Mouse (Mus musculus) MN1 (cell line): ENCODE measurements around the gene Pnma1.

Source experiments
- DNase-seq: peaks from one replicate; pipeline ENCODE4 v3.0.0-alpha.2; 2016; ENCODE audit warnings: low spot score

Pnma1 gene

GRCm38 (mm10) chr12:84178652-84179445 is 30.6 kb upstream of the Pnma1 start:
- no peak for DNase-seq

DNA sequence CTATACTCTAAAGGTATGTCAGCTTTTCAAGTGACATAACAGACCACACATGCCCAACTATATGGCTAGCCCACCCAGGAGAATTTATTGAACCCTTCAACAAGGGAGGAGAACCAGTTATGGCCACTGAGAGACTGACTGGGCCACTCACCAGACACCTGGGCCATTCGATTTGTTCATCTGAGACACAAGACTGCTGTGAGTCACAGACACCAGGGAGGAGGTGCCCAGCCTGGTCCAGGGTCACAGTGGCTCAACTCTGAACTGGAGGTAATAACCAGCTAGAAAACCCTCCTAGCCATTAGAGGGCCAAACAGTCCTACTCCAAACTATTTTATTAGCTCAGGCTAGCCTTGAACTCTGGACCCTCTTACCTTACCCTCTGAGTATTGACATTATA is 29.8 kb upstream of the Pnma1 start:
- no peak for DNase-seq

GRCm38 (mm10) chr12:84176886-84177765 is 28.8 kb upstream of the Pnma1 start:
- DNase-seq, result no peak

DNA sequence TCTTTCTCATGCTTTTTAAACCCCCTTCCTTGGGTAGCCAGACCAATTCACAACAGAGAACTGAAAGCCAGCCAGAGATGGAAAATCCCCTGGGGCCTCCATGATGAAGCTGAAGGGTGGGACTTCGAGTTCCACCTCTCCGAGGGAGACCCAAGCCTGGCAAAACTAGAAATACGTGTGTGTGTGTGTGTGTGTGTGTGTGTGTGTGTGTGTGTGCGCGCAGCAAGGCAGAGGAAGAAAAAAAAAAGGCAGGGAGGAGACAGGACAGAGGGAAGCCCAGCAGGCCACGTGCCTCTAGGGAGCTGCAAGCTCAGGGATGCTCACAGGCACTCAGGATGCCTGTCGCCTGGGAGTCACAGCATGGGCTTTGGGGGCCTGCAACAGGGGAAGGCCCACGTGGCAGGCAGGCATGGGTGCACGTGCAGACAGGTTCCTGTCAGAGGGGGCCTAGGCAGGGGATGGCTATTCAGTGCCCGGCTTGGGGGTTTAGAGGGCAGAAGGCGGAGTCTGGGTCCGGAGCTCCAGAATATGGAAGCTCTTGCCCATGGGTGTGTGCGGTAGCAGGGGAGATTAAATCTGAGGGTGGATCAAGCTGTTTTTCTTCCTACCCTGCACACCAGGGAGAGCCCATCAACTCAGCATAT is 28.0 kb upstream of the Pnma1 start:
- DNase-seq, result peak; percentile 76

DNA sequence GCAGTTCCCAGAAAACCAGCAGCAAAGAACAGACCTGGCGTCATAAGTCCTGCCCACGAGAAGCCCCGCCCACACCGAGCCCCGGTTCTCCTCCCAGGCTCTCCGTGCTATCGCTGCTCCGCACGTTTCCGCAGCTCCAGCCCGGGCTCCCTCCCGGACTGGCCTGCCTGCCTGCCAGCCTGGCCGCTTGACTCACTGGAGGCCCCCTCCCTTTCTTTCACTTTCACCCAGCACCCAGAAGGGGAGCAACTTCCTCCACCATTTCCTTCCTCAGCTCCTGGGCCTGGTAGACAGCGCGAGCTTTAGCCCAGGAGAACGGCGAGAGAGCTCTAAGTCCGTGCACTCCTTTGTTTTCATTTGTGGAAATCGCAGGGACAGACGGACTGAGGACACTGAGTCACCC is 27.4 kb upstream of the Pnma1 start:
- peak; percentile 81 for DNase-seq

GRCm38 (mm10) chr12:84174871-84175270 is 26.6 kb upstream of the Pnma1 start:
- no peak for DNase-seq

DNA sequence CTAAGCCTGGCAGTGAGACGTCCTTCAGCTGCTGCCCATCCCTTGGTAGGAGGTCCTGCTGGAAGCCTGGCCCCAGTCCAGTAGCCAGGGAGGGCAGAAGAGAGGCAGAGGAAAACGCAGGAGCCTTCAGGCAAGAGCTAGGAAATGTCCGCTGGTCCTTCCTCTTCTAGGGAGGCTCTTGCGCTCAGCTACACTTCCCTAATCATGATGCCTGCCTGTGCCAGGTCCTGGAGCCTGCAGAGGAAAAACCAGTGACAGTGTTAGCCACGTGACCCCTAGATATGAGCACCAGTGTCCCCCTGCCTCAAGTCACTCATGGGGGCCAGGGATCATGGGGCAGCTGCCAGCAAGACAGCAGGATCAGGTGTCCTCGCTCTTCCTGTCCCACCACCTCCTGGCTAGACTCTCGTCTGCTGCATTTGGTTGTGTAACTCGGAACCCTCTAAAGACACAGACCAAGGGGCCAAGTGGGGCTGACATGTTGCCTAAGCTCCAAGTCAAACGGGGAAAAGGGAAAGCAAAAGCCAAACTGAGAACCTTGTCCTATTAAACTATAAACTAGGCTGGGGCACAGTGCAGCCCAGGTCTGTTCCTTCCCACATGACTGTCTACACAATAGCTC is 26.0 kb upstream of the Pnma1 start:
- no peak for DNase-seq

DNA sequence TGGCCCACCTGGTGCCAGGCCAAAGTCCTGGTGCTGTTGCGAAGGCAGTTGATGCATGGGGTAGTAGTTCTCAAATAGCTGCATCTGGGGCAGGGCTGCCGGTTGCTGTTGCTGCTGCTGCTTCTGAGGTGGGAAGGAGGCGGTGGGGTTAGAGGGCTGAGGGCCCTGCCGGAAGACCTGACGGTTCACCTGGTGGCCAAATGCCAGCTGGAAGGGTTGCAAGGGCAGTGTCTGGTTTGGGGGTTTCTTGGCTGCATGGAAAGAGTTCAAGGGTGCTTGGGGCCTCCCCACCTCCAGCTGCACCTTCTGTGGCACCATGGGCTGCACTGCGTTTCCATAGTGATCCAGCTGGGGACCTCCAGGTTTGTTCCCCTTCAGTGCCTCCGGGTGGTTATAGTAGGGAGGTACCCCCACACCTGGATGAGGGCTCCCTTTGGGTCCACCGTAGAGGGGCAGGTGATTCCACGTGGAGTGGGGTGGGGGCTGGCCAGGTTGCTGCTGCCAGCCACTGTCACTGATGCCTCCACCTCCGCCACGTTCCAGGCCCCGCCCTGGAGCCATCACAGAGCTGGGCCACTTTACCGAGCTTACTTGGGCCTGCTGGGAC is 25.1 kb upstream of the Pnma1 start:
- no peak for DNase-seq

DNA sequence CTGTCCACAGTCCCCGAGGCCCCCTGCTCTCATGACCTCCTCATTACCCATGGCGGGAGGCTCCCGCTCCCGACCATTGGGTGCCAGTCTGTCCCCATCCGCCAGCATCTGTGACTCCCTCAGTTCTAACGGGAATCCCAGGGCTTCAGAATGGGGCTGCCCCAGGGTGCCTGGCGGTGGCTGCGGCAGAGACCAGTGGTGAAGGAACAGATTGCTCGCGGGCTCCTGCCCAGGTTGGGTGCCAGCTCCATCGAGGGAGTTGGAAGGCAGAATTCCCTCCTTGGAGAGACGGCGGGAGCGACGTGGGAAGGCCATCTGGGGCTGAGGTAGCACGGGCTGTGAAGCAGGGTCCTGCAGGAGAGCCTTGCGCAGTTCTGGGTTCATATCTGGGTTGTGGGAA is 24.6 kb upstream of the Pnma1 start:
- DNase-seq, result no peak

DNA sequence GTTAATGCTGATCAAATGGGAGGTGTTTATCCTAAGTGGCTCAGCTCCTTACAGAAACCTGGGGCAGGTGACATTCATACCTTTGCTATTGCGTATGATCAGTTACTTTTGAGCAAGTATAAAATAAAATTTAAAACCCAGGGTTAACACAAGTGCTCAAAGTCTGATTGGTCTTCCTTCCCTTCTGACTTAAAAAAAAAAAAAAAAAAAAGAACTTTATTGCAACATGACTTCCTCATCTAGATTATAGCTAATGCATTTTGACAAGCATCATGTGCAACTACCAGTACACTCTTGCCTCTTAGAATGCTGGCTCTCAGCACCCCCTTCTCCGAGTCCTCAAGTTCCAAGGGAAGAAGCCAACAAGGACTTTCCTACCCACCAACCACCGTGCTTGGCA is 23.9 kb upstream of the Pnma1 start:
- DNase-seq, result no peak

- no peak for DNase-seq
These were observed 22.3 kb upstream of the Pnma1 start for GRCm38 (mm10) chr12:84170610-84171009.

DNA sequence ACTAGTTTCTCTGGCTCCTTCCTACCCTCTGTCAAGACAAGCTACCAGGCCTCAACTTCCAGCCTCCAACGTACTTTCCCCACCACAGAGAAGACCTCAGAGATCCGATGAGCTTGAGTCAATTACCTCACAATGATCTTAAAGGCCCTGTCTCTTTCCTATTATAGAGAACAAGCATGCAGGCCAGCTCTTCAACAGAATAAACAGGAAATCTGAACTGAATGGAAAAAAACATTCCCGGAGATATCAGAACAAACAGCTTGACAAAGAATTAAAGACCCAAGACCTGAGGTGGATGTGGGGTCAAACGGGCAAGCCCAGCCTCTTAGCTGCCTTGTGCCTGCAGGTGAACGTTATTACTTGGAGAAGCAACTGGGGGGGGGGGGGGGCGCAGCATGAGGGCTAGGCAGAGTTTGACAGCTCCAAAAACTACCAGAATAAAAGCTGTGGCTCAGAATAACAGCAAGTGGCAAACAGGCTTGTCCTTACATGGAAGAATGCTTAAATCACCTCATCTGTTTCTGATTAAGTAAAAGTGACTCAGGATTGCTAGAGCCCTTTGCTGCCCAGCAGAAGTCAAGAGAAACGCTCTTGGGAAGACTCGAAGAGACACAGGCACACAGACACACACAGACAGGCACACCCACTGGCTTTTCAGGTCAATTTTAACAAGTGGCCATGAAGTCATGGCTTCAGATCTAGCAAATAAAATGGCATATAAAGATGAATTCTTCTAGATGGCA is 17.5 kb upstream of the Pnma1 start:
- DNase-seq, result peak; percentile 60

DNA sequence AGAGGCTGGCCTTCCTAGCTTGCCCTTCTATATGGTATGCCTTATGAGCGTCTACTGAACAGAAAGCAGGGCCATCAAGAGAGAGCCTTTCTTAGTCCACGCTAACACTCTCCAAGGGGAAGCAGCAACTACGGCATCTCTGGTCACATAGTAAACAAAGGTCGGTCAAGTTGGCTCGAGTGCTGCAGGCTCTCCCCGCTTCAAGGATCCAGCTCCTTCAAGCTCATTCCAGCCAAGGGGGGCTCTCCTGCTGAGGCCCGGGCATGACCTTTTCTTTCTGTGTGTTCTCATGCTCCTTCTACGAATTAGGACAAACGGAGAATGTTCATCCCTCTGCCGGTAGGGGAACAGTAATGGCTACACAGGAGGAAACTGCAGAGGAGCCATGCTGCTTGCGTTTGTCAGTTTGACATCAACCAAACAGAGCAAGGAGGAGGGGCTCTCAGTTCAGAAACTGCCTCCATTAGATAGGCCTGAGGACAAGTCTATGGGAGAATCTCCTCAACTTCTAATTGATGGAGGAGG is 15.4 kb upstream of the Pnma1 start:
- DNase-seq, result no peak

GRCm38 (mm10) chr12:84163133-84163532 is 14.8 kb upstream of the Pnma1 start:
- DNase-seq, result no peak

DNA sequence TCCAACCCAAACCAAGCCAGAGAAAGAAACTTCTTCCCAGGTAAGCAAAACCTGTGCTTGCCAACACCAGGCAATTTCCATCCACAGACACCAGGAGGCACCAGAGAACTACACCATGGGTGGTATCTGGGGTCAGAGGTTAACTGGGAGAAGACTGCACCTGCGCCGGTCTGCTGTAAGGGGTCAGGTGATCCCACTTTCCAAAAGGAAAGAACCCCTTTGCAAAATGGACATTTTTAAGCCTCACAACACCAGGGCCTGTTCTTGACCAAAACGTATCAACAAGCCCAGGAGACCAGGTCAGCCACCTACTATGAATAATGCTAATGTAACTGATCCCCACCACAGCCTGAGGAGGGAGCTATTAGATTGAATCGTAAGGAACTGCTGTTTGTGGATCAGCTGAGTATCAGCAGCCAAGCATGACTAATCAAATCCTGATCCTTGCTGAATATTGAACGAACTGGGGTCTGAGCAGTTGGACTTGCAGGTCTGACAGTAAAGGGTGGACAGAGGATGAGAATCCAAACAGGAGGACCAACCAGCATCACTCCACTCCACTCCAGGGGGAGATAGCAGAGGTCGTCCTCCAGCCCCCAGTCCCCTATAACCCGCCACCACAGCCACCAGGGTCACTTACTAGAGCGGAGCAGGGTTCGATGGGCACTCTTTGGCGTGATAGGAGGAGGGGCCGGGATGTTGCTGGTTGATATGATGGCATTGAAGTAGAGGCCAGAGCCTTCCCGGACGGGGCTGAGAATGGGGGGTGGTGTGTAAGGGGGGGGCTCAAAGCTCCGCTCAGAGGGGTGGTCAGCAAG is 13.5 kb upstream of the Pnma1 start:
- peak; percentile 68 for DNase-seq

DNA sequence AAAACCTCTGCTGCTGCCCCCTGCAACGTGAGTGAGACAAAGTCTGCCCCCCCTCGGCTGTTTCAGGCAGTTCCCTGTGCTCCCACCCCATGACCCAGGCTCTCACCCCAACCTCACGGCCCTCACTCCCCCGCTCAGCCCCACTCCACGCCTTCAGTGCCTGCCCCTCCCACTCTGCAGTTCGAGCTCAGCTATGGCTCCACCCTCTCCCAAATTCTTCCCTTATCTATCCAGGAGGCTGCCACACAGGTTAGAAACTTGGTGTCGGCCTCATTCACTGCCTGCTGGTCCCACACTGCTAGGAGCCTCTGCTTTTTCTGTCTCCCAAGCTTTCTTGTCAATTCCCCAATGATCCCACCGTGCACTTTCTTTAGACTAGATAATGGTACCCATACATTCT is 12.8 kb upstream of the Pnma1 start:
- DNase-seq, result no peak

DNA sequence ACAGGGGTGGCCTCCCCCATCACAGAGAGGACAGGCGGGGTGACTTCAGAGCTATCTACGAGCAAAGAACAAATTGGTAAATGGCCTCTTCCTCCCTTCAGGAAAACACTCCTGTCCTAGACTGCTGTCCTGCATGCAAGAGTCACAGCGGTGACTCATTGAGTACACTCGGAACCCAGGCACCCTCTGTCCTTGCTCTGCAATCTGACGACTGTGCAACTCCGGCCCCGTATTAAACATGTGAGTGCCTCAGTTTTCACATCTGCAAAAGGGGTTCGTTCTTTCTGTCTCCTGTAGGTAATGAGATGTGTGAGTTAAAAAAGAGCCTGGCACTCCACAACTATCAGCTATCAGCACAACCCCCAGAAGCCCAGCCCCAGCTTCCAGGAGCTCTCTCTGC is 12.2 kb upstream of the Pnma1 start:
- no peak for DNase-seq

- no peak for DNase-seq
These were observed 9.9 kb upstream of the Pnma1 start for GRCm38 (mm10) chr12:84158156-84158555.

GRCm38 (mm10) chr12:84156210-84156609 is 7.9 kb upstream of the Pnma1 start:
- no peak for DNase-seq

- DNase-seq, result no peak
These were observed 7.2 kb upstream of the Pnma1 start for GRCm38 (mm10) chr12:84155523-84155871.
